In genomic region chr11:118459051-118459450, GRCm38 (mm10) we compare ENCODE assay signal across 8 mouse cellular contexts. TPM values are rescaled to one million over a fixed set of nuclear protein-coding genes. Genes with fewer than 3 reads are reported as not detected.
DNase-seq lines count a peak whose midpoint lies in the region; ATAC-seq lines count a peak whose summit lies in the region.

No protein-coding gene starts in this region.

- ATAC-seq in hindbrain, embryonic 13.5 days (ENCODE audit: low FRiP score) = no peak
- 0 out of 2 replicates have a peak, but pooled peaks have one; percentile 41 for ATAC-seq in embryonic facial prominence, embryonic 14.5 days (ENCODE audit: low read depth)
- ATAC-seq in intestine, embryonic 16.5 days = peak; percentile 79
- peak; percentile 61 for ATAC-seq in liver, embryonic 16.5 days (ENCODE audit: low read depth)
- ATAC-seq in midbrain, embryonic 11.5 days (ENCODE audit: low FRiP score) = no peak
- ATAC-seq in forebrain, embryonic 16.5 days = no peak

- DNase-seq in hindbrain, embryonic 10.5 days (ENCODE audit: low spot score) = peak; percentile 22
- no peak for DNase-seq in embryonic facial prominence, embryonic 14.5 days (ENCODE audit: low spot score)
- DNase-seq in thymus, postnatal 0 days (ENCODE audit: low spot score) = peak; percentile 35
- DNase-seq in midbrain, embryonic 11.5 days (ENCODE audit: low spot score, missing footprints) = no peak

- H3K9me3 ChIP-seq in hindbrain, embryonic 10.5 days = peaks cover 5% of the 10 kb centered on the region; the same call in 1 of the 2 replicates
- H3K9me3 ChIP-seq in hindbrain, embryonic 13.5 days = no peaks in the 10 kb centered on the region
- H3K9me3 ChIP-seq in embryonic facial prominence, embryonic 14.5 days (ENCODE audit: control insufficient read depth, low read length) = 0 out of 2 replicates have a peak, but pooled peaks cover 3% of the 10 kb centered on the region
- H3K9me3 ChIP-seq in intestine, embryonic 16.5 days (ENCODE audit: control insufficient read depth, low read length) = 0 out of 2 replicates have a peak, but pooled peaks cover 3% of the 10 kb centered on the region
- H3K9me3 ChIP-seq in liver, embryonic 16.5 days (replicated peaks; ENCODE audit: control insufficient read depth, low read length) = no peaks in the 10 kb centered on the region
- H3K9me3 ChIP-seq in midbrain, embryonic 11.5 days (ENCODE audit: control insufficient read depth, low read length) = no peaks in the 10 kb centered on the region
- no peaks in the 10 kb centered on the region for H3K9me3 ChIP-seq in forebrain, embryonic 16.5 days (ENCODE audit: control insufficient read depth, low read length)

- H3K27me3 ChIP-seq in hindbrain, embryonic 10.5 days (ENCODE audit: insufficient read depth, poor library complexity, severe bottlenecking) = peaks cover 7% of the 10 kb centered on the region; the same call in 1 of the 2 replicates
- 0 out of 2 replicates have a peak, but pooled peaks cover 2% of the 10 kb centered on the region for H3K27me3 ChIP-seq in hindbrain, embryonic 13.5 days
- H3K27me3 ChIP-seq in embryonic facial prominence, embryonic 14.5 days (replicated peaks; ENCODE audit: control insufficient read depth, insufficient read depth, low read length) = no peaks in the 10 kb centered on the region
- no peaks in the 10 kb centered on the region for H3K27me3 ChIP-seq in intestine, embryonic 16.5 days (replicated peaks; ENCODE audit: control insufficient read depth, insufficient read depth, low read length)
- H3K27me3 ChIP-seq in liver, embryonic 16.5 days (ENCODE audit: control insufficient read depth, insufficient read depth, low read depth, low read length) = no peaks in the 10 kb centered on the region
- no peaks in the 10 kb centered on the region for H3K27me3 ChIP-seq in midbrain, embryonic 11.5 days (ENCODE audit: control insufficient read depth, insufficient read depth, low read length)
- no peaks in the 10 kb centered on the region for H3K27me3 ChIP-seq in forebrain, embryonic 16.5 days (replicated peaks; ENCODE audit: control insufficient read depth, insufficient read depth, low read length)

- H3K4me2 ChIP-seq in hindbrain, embryonic 13.5 days = no peak overlapping the region
- H3K4me2 ChIP-seq in embryonic facial prominence, embryonic 14.5 days (ENCODE audit: low read depth, low read length) = no peak overlapping the region
- peak overlapping the region; percentile 19 for H3K4me2 ChIP-seq in intestine, embryonic 16.5 days (ENCODE audit: low read depth, low read length)
- no peak overlapping the region for H3K4me2 ChIP-seq in liver, embryonic 16.5 days (ENCODE audit: low read depth, low read length)
- H3K4me2 ChIP-seq in midbrain, embryonic 11.5 days = no peak overlapping the region
- H3K4me2 ChIP-seq in forebrain, embryonic 16.5 days (ENCODE audit: low read length) = no peak overlapping the region

- H3K27ac ChIP-seq in hindbrain, embryonic 10.5 days = peak overlapping the region; percentile 19
- H3K27ac ChIP-seq in hindbrain, embryonic 13.5 days = no peak overlapping the region
- no peak overlapping the region for H3K27ac ChIP-seq in embryonic facial prominence, embryonic 14.5 days (replicated peaks; ENCODE audit: low read depth, low read length)
- peak overlapping the region; percentile 61 for H3K27ac ChIP-seq in intestine, embryonic 16.5 days (ENCODE audit: low read length)
- no peak overlapping the region for H3K27ac ChIP-seq in liver, embryonic 16.5 days (ENCODE audit: low read length)
- no peak overlapping the region for H3K27ac ChIP-seq in midbrain, embryonic 11.5 days (ENCODE audit: low read depth, low read length)
- no peak overlapping the region for H3K27ac ChIP-seq in forebrain, embryonic 16.5 days (ENCODE audit: low read length)

- H3K4me1 ChIP-seq in hindbrain, embryonic 10.5 days (replicated peaks) = peaks cover 26% of the 10 kb centered on the region
- H3K4me1 ChIP-seq in hindbrain, embryonic 13.5 days (replicated peaks) = peaks cover 8% of the 10 kb centered on the region; the same call in 1 of the 2 replicates
- H3K4me1 ChIP-seq in embryonic facial prominence, embryonic 14.5 days (ENCODE audit: control insufficient read depth, insufficient read depth, low read length) = no peaks in the 10 kb centered on the region
- H3K4me1 ChIP-seq in intestine, embryonic 16.5 days (ENCODE audit: control insufficient read depth, insufficient read depth, low read length) = peaks cover 8% of the 10 kb centered on the region
- no peaks in the 10 kb centered on the region for H3K4me1 ChIP-seq in liver, embryonic 16.5 days (ENCODE audit: control insufficient read depth, low read depth, low read length)
- no peaks in the 10 kb centered on the region for H3K4me1 ChIP-seq in midbrain, embryonic 11.5 days (ENCODE audit: control insufficient read depth, insufficient read depth, low read length)
- no peaks in the 10 kb centered on the region for H3K4me1 ChIP-seq in forebrain, embryonic 16.5 days (replicated peaks; ENCODE audit: control insufficient read depth, insufficient read depth, low read length)

- WGBS in hindbrain, embryonic 10.5 days = 54% methylated on average over 8 of the region's 8 CpGs
- 63% methylated on average over 8 of the region's 8 CpGs for WGBS in hindbrain, embryonic 13.5 days
- 41% methylated on average over 8 of the region's 8 CpGs for WGBS in embryonic facial prominence, embryonic 14.5 days
- WGBS in intestine, embryonic 16.5 days = 27% methylated on average over 8 of the region's 8 CpGs
- WGBS in liver, embryonic 16.5 days (ENCODE audit: insufficient replicate concordance) = 16% methylated on average over 8 of the region's 8 CpGs
- WGBS in midbrain, embryonic 11.5 days = 66% methylated on average over 8 of the region's 8 CpGs
- 68% methylated on average over 8 of the region's 8 CpGs for WGBS in forebrain, embryonic 16.5 days

- no peak overlapping the region for H3K9ac ChIP-seq in hindbrain, embryonic 13.5 days
- no peak overlapping the region for H3K9ac ChIP-seq in embryonic facial prominence, embryonic 14.5 days (ENCODE audit: low read depth, low read length)
- H3K9ac ChIP-seq in intestine, embryonic 16.5 days (ENCODE audit: low read depth, low read length) = peak overlapping the region; percentile 45; the same call in 1 of the 2 replicates
- H3K9ac ChIP-seq in liver, embryonic 16.5 days (ENCODE audit: low read depth, low read length) = no peak overlapping the region
- H3K9ac ChIP-seq in midbrain, embryonic 11.5 days (ENCODE audit: low read length) = no peak overlapping the region
- H3K9ac ChIP-seq in forebrain, embryonic 16.5 days (replicated peaks; ENCODE audit: low read depth, low read length) = no peak overlapping the region

- no peak overlapping the region for H3K4me3 ChIP-seq in hindbrain, embryonic 10.5 days
- no peak overlapping the region for H3K4me3 ChIP-seq in hindbrain, embryonic 13.5 days
- H3K4me3 ChIP-seq in embryonic facial prominence, embryonic 14.5 days (ENCODE audit: low read depth, low read length) = no peak overlapping the region
- 0 out of 2 replicates have a peak overlapping the region, but pooled peaks have one; percentile 3 for H3K4me3 ChIP-seq in intestine, embryonic 16.5 days (ENCODE audit: low read length)
- no peak overlapping the region for H3K4me3 ChIP-seq in liver, embryonic 16.5 days (ENCODE audit: low read depth, low read length)
- H3K4me3 ChIP-seq in midbrain, embryonic 11.5 days (ENCODE audit: low read depth, low read length) = no peak overlapping the region
- H3K4me3 ChIP-seq in forebrain, embryonic 16.5 days (replicated peaks; ENCODE audit: low read length) = no peak overlapping the region

- H3K36me3 ChIP-seq in hindbrain, embryonic 10.5 days = no peaks in the 10 kb centered on the region
- no peaks in the 10 kb centered on the region for H3K36me3 ChIP-seq in hindbrain, embryonic 13.5 days
- no peaks in the 10 kb centered on the region for H3K36me3 ChIP-seq in embryonic facial prominence, embryonic 14.5 days (ENCODE audit: control insufficient read depth, insufficient read depth, low read length)
- H3K36me3 ChIP-seq in intestine, embryonic 16.5 days (ENCODE audit: control insufficient read depth, insufficient read depth, low read length) = no peaks in the 10 kb centered on the region
- no peaks in the 10 kb centered on the region for H3K36me3 ChIP-seq in liver, embryonic 16.5 days (ENCODE audit: control insufficient read depth, insufficient read depth)
- H3K36me3 ChIP-seq in midbrain, embryonic 11.5 days (ENCODE audit: control insufficient read depth, insufficient read depth, low read length) = no peaks in the 10 kb centered on the region
- no peaks in the 10 kb centered on the region for H3K36me3 ChIP-seq in forebrain, embryonic 16.5 days (ENCODE audit: control insufficient read depth, insufficient read depth)

RNA-seq across cellular contexts. Expression of gene Engase, which starts 17.6 kb away (rescaled TPM):
- 8.7 and 8.9 TPM in 2 replicates for polyA plus RNA-seq in hindbrain, embryonic 10.5 days (2016; fragmentation: Nextera tagmentation; extraction: Ambion mirVana)
- polyA plus RNA-seq in hindbrain, embryonic 13.5 days (2015; fragmentation: Nextera tagmentation; extraction: Ambion mirVana) = 7.0 and 7.1 TPM in 2 replicates
- 6.0 and 7.6 TPM in 2 replicates for polyA plus RNA-seq in embryonic facial prominence, embryonic 14.5 days (2014; fragmentation: Nextera tagmentation; extraction: Ambion mirVana)
- 13.5 and 17.8 TPM in 2 replicates for polyA plus RNA-seq in intestine, embryonic 16.5 days (2015; fragmentation: Nextera tagmentation; extraction: Ambion mirVana)
- 5.7 and 7.6 TPM in 2 replicates for polyA plus RNA-seq in liver, embryonic 16.5 days (2015; fragmentation: Nextera tagmentation; extraction: Ambion mirVana)
- polyA plus RNA-seq in thymus, postnatal 0 days (2015; fragmentation: Nextera tagmentation; extraction: Ambion mirVana) = 16.0 and 17.1 TPM in 2 replicates
- 4.4 and 6.4 TPM in 2 replicates for polyA plus RNA-seq in midbrain, embryonic 11.5 days (2014; fragmentation: Nextera tagmentation; extraction: Ambion mirVana)
- polyA plus RNA-seq in forebrain, embryonic 16.5 days (2015; fragmentation: Nextera tagmentation; extraction: Ambion mirVana) = 6.7 and 7.1 TPM in 2 replicates

RNA-seq across cellular contexts. Expression of gene C1qtnf1, which starts 31.0 kb away (rescaled TPM):
- 1.8 and 2.0 TPM in 2 replicates for polyA plus RNA-seq in hindbrain, embryonic 10.5 days (2016; fragmentation: Nextera tagmentation; extraction: Ambion mirVana)
- 2.8 and 3.4 TPM in 2 replicates for polyA plus RNA-seq in hindbrain, embryonic 13.5 days (2015; fragmentation: Nextera tagmentation; extraction: Ambion mirVana)
- 14.3 and 15.9 TPM in 2 replicates for polyA plus RNA-seq in embryonic facial prominence, embryonic 14.5 days (2014; fragmentation: Nextera tagmentation; extraction: Ambion mirVana)
- 7.1 and 7.3 TPM in 2 replicates for polyA plus RNA-seq in intestine, embryonic 16.5 days (2015; fragmentation: Nextera tagmentation; extraction: Ambion mirVana)
- 2.0 and 2.5 TPM in 2 replicates for polyA plus RNA-seq in liver, embryonic 16.5 days (2015; fragmentation: Nextera tagmentation; extraction: Ambion mirVana)
- 2.4 and 2.8 TPM in 2 replicates for polyA plus RNA-seq in thymus, postnatal 0 days (2015; fragmentation: Nextera tagmentation; extraction: Ambion mirVana)
- 1.7 and 2.6 TPM in 2 replicates for polyA plus RNA-seq in midbrain, embryonic 11.5 days (2014; fragmentation: Nextera tagmentation; extraction: Ambion mirVana)
- 3.2 and 3.3 TPM in 2 replicates for polyA plus RNA-seq in forebrain, embryonic 16.5 days (2015; fragmentation: Nextera tagmentation; extraction: Ambion mirVana)

RNA-seq across cellular contexts. Expression of gene Cant1, which starts 40.2 kb away (rescaled TPM):
- polyA plus RNA-seq in hindbrain, embryonic 10.5 days (2016; fragmentation: Nextera tagmentation; extraction: Ambion mirVana) = 23.7 and 31.1 TPM in 2 replicates
- polyA plus RNA-seq in hindbrain, embryonic 13.5 days (2015; fragmentation: Nextera tagmentation; extraction: Ambion mirVana) = 24.4 and 24.9 TPM in 2 replicates
- polyA plus RNA-seq in embryonic facial prominence, embryonic 14.5 days (2014; fragmentation: Nextera tagmentation; extraction: Ambion mirVana) = 30.8 and 30.9 TPM in 2 replicates
- 38.7 and 44.1 TPM in 2 replicates for polyA plus RNA-seq in intestine, embryonic 16.5 days (2015; fragmentation: Nextera tagmentation; extraction: Ambion mirVana)
- polyA plus RNA-seq in liver, embryonic 16.5 days (2015; fragmentation: Nextera tagmentation; extraction: Ambion mirVana) = 6.8 and 8.2 TPM in 2 replicates
- polyA plus RNA-seq in thymus, postnatal 0 days (2015; fragmentation: Nextera tagmentation; extraction: Ambion mirVana) = 24.6 and 26.6 TPM in 2 replicates
- 19.4 and 21.7 TPM in 2 replicates for polyA plus RNA-seq in midbrain, embryonic 11.5 days (2014; fragmentation: Nextera tagmentation; extraction: Ambion mirVana)
- polyA plus RNA-seq in forebrain, embryonic 16.5 days (2015; fragmentation: Nextera tagmentation; extraction: Ambion mirVana) = 26.0 and 27.3 TPM in 2 replicates

RNA-seq across cellular contexts. Expression of gene Lgals3bp, which starts 57.2 kb away (rescaled TPM):
- 1.8 and 2.0 TPM in 2 replicates for polyA plus RNA-seq in hindbrain, embryonic 10.5 days (2016; fragmentation: Nextera tagmentation; extraction: Ambion mirVana)
- polyA plus RNA-seq in hindbrain, embryonic 13.5 days (2015; fragmentation: Nextera tagmentation; extraction: Ambion mirVana) = 2.9 and 4.8 TPM in 2 replicates
- 11.8 and 14.2 TPM in 2 replicates for polyA plus RNA-seq in embryonic facial prominence, embryonic 14.5 days (2014; fragmentation: Nextera tagmentation; extraction: Ambion mirVana)
- 226 and 234 TPM in 2 replicates for polyA plus RNA-seq in intestine, embryonic 16.5 days (2015; fragmentation: Nextera tagmentation; extraction: Ambion mirVana)
- polyA plus RNA-seq in liver, embryonic 16.5 days (2015; fragmentation: Nextera tagmentation; extraction: Ambion mirVana) = 33.9 and 43.7 TPM in 2 replicates
- polyA plus RNA-seq in thymus, postnatal 0 days (2015; fragmentation: Nextera tagmentation; extraction: Ambion mirVana) = 100.0 and 116 TPM in 2 replicates
- polyA plus RNA-seq in midbrain, embryonic 11.5 days (2014; fragmentation: Nextera tagmentation; extraction: Ambion mirVana) = 1.7 and 1.8 TPM in 2 replicates
- polyA plus RNA-seq in forebrain, embryonic 16.5 days (2015; fragmentation: Nextera tagmentation; extraction: Ambion mirVana) = 2.7 and 2.8 TPM in 2 replicates

Comparison
In these comparisons a context has a peak if more than half of its experiments do, and no peak if none do; other contexts are left out.
1. H3K27ac ChIP-seq: peak in hindbrain, embryonic 10.5 days (single experiment) and intestine, embryonic 16.5 days (single experiment); none in hindbrain, embryonic 13.5 days (single experiment), embryonic facial prominence, embryonic 14.5 days (single experiment), liver, embryonic 16.5 days (single experiment), midbrain, embryonic 11.5 days (single experiment) and forebrain, embryonic 16.5 days (single experiment).
2. DNase-seq: peak in hindbrain, embryonic 10.5 days (single experiment) and thymus, postnatal 0 days (single experiment); none in embryonic facial prominence, embryonic 14.5 days (single experiment) and midbrain, embryonic 11.5 days (single experiment).
3. ATAC-seq: peak in embryonic facial prominence, embryonic 14.5 days (single experiment), intestine, embryonic 16.5 days (single experiment) and liver, embryonic 16.5 days (single experiment); none in hindbrain, embryonic 13.5 days (single experiment), midbrain, embryonic 11.5 days (single experiment) and forebrain, embryonic 16.5 days (single experiment).